Mouse (Mus musculus): ENCODE results near the gene Tmed10.

Gene Tmed10

DNA sequence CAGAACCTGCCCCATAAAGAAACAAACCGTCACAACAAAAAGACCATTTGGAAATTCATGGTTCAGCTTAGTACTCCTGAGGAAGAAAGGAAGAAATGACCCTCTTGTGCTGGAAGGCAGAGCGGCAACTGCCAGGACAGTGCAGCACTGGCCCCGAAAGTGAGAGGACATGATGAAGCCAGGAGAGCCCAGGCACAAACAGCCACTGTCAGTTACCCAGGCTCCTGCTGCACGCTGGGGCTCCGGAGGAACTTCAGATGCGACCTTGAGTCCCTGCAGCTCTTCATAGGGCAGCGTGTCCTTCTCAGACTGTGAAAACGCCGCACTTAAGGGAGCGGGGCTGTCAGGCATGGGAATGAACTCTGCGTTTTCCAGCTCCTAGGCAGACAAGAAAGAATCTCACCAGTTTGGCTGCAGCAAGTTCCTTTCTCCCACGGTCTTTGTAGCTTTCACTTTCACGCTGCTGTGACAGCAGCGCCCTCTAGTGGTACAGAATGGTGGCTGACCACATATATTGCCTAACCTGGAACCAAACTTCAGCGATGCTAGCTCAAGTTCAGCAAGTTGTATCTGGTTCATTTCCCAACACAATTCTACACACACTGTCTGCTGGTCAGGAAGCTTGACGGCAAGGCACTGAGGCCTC, 69.3 kb downstream of the Tmed10 start:
- peak; percentile 88 to 89 for DNase-seq

DNA sequence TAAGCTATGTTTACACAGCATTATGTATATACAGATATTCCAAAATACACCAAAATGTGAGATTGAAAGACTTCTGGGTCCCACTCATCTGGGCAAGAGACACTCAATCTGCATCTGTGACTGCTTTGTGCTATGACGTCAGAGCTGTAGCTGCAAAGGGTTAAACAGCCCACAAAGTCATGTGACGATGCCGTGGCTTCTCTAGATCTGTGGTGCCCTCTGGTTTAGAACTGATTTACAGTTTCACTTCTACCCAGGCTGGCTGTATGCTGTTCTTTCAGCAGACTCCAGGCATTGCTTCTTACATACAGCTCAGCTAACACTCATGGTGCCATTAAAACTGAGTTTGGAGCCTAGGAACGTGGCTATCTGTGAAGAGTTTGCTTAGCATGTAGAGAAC, 69.9 kb downstream of the Tmed10 start:
- no peak for DNase-seq

DNA sequence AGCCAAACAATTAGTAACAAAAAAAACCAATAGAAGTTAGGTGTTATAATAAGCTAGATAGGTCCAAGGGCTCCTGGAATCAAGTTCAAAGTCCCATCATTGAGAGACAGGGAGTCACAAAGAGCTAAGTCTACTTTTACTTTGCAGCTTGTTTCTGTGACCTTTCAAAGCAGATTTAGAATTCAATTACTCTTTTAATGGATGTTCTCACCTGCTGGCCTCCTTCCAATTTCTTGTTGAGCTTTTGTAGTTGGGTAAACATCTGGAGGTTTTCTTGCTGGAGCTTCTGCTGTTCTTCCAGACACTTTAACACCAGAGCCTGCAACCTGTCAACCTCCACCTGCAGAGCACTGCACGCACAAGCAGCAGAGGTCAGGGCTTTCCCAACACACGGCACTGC, 71.4 kb downstream of the Tmed10 start:
- DNase-seq = no peak

DNA sequence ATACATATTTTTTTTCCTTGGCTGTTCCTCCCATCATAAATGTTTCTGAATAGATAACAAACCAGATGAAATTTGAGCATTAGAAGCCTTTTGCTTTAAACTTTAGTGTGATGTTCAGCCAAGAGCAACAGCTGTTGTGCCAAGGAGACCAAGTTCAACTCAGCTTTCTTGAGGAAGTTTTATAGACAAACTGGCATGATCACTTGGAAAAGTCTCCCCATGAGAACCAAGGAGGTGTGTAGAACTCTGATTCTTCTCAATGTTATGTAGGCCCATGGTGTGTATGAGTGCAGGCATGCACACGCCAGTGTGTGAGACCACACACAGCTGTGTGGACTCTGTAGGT, 75.8 kb downstream of the Tmed10 start:
- DNase-seq = no peak

DNA sequence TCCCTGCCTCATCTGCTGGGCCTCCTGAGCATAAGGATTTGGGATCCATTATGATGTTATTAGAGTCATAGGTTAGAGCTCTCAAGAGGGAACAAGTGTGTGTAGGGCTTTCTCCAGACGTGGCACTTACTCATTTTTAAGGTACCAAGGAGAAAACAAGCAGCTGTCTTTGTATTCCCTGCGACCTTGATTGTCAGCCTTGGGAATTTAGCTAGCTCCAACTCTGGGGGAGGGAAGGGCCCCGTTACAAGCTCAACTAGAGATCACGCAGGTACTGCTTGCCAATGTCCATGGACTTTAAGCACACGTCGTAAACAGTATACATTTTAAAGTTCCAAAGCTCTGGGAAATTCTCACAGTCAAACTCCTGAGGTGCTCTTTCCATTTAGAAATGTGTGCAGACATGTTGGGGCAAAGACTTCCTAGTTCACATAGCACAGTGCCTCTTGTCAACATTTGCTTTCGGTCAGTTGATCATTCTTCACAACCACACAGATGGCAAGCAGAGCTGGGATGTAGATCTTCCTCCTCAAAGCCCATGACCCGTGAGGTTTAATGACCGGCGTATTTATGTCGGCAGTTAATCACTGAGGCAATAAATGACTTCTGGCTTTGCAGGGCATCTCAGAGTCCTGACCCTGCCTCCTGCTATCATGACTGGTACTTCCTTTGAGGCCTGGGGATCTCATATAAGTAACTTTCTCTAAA, 76.4 kb downstream of the Tmed10 start:
- no peak for DNase-seq

- DNase-seq = no peak
These were observed 77.2 kb downstream of the Tmed10 start for GRCm38 (mm10) chr12:85297345-85297997.

DNA sequence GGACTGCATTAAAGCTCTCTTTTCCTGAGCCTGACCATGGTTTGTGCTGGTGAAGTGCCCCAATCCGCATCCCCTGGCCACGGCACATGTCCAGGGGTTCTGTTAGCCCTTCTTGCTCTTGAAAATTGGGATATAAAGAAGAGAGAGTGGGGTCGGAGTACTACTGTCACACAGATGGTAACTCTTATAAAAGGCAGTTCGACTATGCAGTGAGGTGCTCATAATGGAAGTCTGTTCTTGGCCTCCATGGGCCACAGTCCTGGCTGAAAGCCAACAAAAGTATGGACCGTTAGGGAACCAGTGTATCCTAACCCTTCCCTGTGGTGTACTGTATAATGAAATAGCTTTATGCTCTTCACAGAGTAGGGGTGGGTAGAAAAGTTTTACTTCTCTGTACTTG, 77.7 kb downstream of the Tmed10 start:
- DNase-seq = no peak

DNA sequence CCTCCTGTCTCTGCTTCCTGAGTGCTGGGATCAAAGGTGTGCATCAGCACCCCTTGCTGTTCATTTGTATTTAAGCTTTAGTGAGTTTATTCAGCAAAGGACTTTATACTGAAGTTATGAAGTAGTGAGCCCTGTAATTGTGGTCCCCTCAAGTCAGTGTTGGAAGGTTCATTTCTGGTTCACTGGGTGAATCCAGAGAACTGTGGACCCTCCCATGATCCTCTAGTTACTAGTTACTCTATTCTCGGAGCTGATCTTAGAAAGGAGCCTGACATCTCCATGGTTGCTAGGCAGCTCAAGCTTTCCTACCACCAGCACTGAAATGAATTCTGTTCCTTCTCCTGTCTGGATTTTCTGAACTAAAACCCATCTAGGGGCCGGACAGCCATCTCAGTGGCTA, 79.1 kb downstream of the Tmed10 start:
- no peak for DNase-seq

DNA sequence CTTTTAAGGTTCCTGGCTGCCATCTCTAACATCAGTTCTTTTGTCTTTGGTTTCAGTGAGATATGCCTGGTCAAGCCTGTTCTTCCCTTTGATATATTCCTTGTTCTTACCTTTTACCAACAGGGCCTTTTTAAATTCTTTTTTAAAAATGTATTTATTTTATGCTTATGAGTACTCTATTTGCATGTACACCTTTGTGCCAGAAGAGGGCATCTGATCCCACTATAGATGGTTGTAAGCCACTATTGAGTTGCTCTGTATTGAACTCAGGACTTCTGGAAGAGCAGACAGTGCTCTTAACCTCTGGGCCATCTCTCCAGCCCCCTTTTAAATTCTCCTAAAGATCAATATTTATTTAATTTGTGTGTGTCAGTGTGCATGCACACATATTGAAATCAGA, 81.7 kb downstream of the Tmed10 start:
- no peak for DNase-seq

DNA sequence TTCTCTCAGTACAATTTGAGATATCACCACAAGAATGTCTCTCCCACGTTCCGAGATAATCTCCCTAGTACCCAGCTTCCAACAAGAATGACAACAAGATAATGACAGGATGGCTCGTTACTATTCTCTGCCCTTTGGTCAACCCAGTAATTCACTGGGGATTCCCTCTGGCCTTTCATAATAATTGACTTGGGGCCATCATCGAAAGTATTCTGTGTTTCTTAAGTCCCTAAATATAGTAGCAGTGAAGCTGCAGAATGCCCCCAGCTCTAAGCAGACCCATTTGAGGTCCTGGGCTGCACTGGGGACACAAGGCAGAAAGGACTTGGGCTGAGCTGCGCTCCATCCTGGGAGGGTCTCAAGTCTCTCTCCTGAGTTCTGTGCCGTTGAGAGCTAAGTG, 82.4 kb downstream of the Tmed10 start:
- no peak for DNase-seq

- no peak for DNase-seq
These were observed 83.1 kb downstream of the Tmed10 start for GRCm38 (mm10) chr12:85291541-85291940.

- no peak for DNase-seq
These were observed 84.0 kb downstream of the Tmed10 start for GRCm38 (mm10) chr12:85290633-85291032.
